Mouse (Mus musculus) spleen, adult 2 months (tissue): ENCODE results near the gene Herpud1.

Experiments
- CTCF ChIP-seq: fragments of 200-500 bp; IDR thresholded peaks from 2 replicates; pipeline ENCODE4 v1.5.1; 2011; ENCODE audit warnings: mild to moderate bottlenecking, inconsistent platforms; ENCODE audit not compliant: insufficient read depth, insufficient read length, insufficient replicate concordance; ENCODE audit errors: extremely low read depth
- POLR2A ChIP-seq: fragments of 200-500 bp; IDR thresholded peaks from 2 replicates; pipeline ENCODE4 v1.6.1; 2011; ENCODE audit warnings: low read depth, low read length, inconsistent platforms

GRCm38 (mm10) chr8:94396964-94397657 is 10.9 kb downstream of the Herpud1 start:
- TF ChIP-seq POLR2A (no peak), CTCF (peak; percentile 85; the same call in 1 of the 2 replicates)
